Mouse (Mus musculus) olfactory bulb, adult 2 months (tissue): ENCODE measurements around the gene Celsr2. TPM values are rescaled to one million over a fixed set of nuclear protein-coding genes. Genes with fewer than 3 reads are reported as not detected.

ENCODE experiments used
- H3K27ac ChIP-seq: fragments of 200-500 bp; 2 replicates; pipeline ENCODE4 v1.5.1; 2012; ENCODE audit warnings: low read depth, low read length; ENCODE audit not compliant: insufficient read depth
- H3K4me1 ChIP-seq: fragments of 200-500 bp; 2 replicates; pipeline ENCODE4 v1.6.1; 2012; ENCODE audit warnings: low read length; ENCODE audit not compliant: control insufficient read depth, insufficient read depth
- H3K4me3 ChIP-seq: fragments of 200-500 bp; 2 replicates; pipeline ENCODE4 v1.5.1; 2012; ENCODE audit warnings: mild to moderate bottlenecking, low read depth, low read length, moderate library complexity; ENCODE audit not compliant: insufficient read depth
- CTCF ChIP-seq: fragments of 200-500 bp; IDR thresholded peaks from 2 replicates; pipeline ENCODE4 v1.5.1; 2012; ENCODE audit warnings: low read depth, mild to moderate bottlenecking, low read length, moderate library complexity; ENCODE audit not compliant: insufficient read depth
- POLR2A ChIP-seq: fragments of 200-500 bp; IDR thresholded peaks from 2 replicates; pipeline ENCODE4 v1.6.1; 2012; ENCODE audit warnings: mild to moderate bottlenecking, low read depth, low read length, moderate library complexity; ENCODE audit not compliant: insufficient read depth
- WGBS: fragments of 180-500 bp; shearing (Covaris S2); methylation state at CpG from one replicate; pipeline ENCODE4 v1.1.7; 2018; 5-methylcytosine and 5-hydroxymethylcytosine counted together
- polyA plus RNA-seq: library from polyadenylated mRNA; stranded (reverse); fragments of >200 nt; gene quantifications from 2 replicates; pipeline ENCODE4 v1.2.4, GENCODE M21; 2012; ENCODE audit warnings: low replicate concordance; ENCODE audit not compliant: missing spikeins, insufficient read depth, insufficient read length

Gene Celsr2
- polyA plus RNA-seq, 1 experiment = not detected

GRCm38 (mm10) chr3:108423006-108423405 is 7.7 kb upstream of the Celsr2 start:
- Histone ChIP-seq H3K27ac (no peak overlapping the region), H3K4me1 (peaks cover 16% of the 10 kb centered on the region), H3K4me3 (no peak overlapping the region)
- TF ChIP-seq POLR2A (no peak), CTCF (no peak)
- 32% methylated on average over 6 of the region's 6 CpGs for WGBS

GRCm38 (mm10) chr3:108415831-108416223 is 475 bp upstream of the Celsr2 start:
- Histone ChIP-seq H3K27ac (peak overlapping the region; percentile 7; the same call in 1 of the 2 replicates), H3K4me1 (peaks cover 43% of the 10 kb centered on the region), H3K4me3 (peak overlapping the region; percentile 76)
- WGBS = under 1% methylated on average over 48 of the region's 48 CpGs
- TF ChIP-seq CTCF (no peak), POLR2A (peak; percentile 61)

DNA sequence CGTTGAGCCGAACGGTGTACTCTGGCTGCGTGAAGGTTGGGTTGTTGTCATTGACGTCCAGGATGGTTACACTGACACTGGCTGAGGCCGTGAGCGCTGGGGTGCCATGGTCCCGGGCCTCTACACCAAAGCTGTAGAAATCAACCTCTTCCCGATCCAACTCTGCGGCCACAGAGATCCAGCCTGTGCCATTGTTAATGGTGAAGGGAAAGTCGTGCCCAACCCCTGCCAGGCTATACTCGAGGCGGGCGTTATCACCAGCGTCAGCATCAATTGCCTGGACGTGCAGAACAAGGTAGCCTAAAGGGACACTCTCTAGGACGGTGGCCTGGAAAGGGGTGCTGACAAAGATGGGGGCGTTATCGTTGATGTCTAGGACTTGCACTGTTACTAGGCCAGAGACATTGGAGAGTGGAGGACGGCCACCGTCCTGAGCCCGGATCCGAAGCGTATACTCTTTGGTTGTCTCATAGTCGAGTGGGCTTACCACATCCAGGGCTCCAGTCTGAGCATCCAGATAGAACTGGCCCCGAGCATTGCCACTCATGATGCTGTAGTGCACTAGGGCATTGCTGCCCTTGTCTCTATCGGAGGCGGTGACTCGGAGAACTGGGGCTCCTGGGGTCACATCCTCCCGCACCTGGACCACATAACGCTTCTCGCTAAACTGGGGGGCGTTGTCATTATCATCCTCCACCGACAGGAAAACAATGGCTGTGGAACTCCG is 1.6 kb downstream of the Celsr2 start:
- H3K27ac ChIP-seq = no peak overlapping the region
- TF ChIP-seq POLR2A (no peak), CTCF (no peak)
- peaks cover 60% of the 10 kb centered on the region for H3K4me1 ChIP-seq
- H3K4me3 ChIP-seq = no peak overlapping the region
- 98% methylated on average over 35 of the region's 35 CpGs for WGBS

GRCm38 (mm10) chr3:108411754-108412121 is 3.6 kb downstream of the Celsr2 start:
- peak overlapping the region; percentile 49 for H3K27ac ChIP-seq
- 15% methylated on average over 8 of the region's 8 CpGs for WGBS
- peaks cover 72% of the 10 kb centered on the region for H3K4me1 ChIP-seq
- H3K4me3 ChIP-seq = peak overlapping the region; percentile 38
- TF ChIP-seq CTCF = peak; percentile 32; the same call in 1 of the 2 replicates
- TF ChIP-seq POLR2A = no peak; the same call in 1 of the 2 replicates

DNA sequence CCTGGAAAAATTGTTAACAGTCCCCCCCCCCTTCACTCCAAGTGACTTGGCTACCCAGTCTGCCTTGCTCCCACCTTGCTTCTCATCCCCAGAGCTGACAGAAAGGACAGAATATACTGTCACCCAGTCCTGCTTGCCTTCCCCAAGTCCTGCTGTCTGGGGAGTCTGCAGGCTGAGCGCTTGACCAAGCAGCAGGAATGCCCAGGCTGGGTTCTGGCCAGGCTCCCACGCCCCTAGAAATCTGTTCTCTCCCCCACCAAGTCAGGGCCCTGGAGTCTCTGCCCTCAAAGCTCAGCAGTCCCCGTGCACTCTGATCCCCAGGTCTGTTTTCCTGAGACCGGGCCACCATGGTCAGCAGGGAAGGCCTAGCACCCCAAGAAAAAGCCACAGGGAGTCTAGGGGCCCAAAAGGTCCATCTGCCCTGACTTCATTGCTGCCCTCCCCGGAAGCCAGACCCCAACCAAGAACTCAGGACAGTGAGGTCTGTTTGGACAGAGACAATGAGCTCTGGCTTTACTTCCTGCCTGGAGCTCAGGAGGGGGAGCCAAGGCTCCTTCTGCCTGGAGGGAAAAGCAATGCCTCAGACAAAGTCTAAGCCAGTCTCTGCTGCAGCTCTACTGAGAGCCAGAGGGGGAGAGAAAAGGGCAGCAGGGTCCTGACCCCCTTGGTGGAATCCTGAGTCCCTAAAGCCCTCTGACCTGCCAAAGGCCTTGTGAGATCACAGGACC is 4.2 kb downstream of the Celsr2 start:
- WGBS = 22% methylated on average over 5 of the region's 5 CpGs
- Histone ChIP-seq H3K4me3 (peak overlapping the region; percentile 38), H3K27ac (peak overlapping the region; percentile 49), H3K4me1 (peaks cover 78% of the 10 kb centered on the region)
- TF ChIP-seq CTCF = no peak
- no peak for TF ChIP-seq POLR2A

DNA sequence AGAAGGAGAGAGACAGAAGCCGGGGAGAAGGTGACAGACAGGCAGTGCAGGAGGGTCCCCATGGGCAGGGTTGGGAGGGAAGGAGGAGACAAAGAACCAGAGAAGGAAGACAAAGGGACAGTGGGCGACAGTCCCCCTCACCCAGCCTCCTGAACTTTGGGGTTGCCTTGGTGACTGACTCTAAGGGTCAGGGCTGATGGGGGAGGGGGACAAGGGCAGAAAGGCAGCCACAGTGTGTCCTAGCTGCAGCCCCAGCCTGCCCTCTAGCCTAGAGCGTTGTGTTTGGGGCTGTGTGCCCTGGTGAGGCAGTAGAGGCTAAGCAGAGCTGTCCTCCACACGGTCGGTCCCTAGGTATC is 5.0 kb downstream of the Celsr2 start:
- peak overlapping the region; percentile 8 for H3K4me3 ChIP-seq
- WGBS = 9% methylated on average over 5 of the region's 5 CpGs
- TF ChIP-seq CTCF = no peak
- TF ChIP-seq POLR2A = no peak
- H3K4me1 ChIP-seq = peaks cover 84% of the 10 kb centered on the region
- no peak overlapping the region for H3K27ac ChIP-seq

- peaks cover 84% of the 10 kb centered on the region for H3K4me1 ChIP-seq
- no peak for TF ChIP-seq CTCF
- H3K27ac ChIP-seq = no peak overlapping the region
- 23% methylated on average over 8 of the region's 8 CpGs for WGBS
- H3K4me3 ChIP-seq = peak overlapping the region; percentile 8
Measured at GRCm38 (mm10) chr3:108409656-108410358, 5.5 kb downstream of the Celsr2 start.

DNA sequence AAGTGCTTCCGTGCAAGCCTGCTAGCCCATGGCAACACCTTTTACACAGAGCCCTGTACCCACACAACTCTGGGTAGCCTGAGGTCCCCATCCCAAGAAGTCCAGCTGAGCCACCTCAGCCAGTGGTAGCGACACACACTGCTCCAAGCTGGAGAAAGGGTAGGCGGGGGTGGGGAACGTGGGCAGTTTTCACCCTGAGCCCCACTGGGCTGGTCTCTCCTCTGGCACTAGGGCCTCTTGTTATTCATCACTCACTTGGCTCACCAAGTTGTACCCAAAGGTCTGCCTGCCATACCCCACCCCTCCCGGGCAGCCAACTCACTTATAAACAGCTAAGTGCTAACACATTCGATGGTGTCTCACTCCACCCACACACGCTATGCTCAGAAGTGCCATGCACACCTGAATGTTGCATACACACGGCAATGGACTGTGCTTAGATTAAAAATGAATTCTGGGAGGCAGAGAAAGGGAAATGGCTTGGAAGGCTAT is 6.8 kb downstream of the Celsr2 start:
- Histone ChIP-seq H3K4me1 (peaks cover 75% of the 10 kb centered on the region), H3K27ac (no peak overlapping the region), H3K4me3 (no peak overlapping the region)
- no peak for TF ChIP-seq POLR2A
- TF ChIP-seq CTCF = no peak
- WGBS = 57% methylated on average over 8 of the region's 8 CpGs

GRCm38 (mm10) chr3:108406306-108406885 is 9.0 kb downstream of the Celsr2 start:
- 49% methylated on average over 24 of the region's 24 CpGs for WGBS
- peak overlapping the region; percentile 68 for H3K27ac ChIP-seq
- H3K4me1 ChIP-seq = peaks cover 66% of the 10 kb centered on the region
- no peak overlapping the region for H3K4me3 ChIP-seq
- TF ChIP-seq CTCF (no peak), POLR2A (no peak)
